ENCODE assay signal across 8 mouse cellular contexts in the genomic region with DNA sequence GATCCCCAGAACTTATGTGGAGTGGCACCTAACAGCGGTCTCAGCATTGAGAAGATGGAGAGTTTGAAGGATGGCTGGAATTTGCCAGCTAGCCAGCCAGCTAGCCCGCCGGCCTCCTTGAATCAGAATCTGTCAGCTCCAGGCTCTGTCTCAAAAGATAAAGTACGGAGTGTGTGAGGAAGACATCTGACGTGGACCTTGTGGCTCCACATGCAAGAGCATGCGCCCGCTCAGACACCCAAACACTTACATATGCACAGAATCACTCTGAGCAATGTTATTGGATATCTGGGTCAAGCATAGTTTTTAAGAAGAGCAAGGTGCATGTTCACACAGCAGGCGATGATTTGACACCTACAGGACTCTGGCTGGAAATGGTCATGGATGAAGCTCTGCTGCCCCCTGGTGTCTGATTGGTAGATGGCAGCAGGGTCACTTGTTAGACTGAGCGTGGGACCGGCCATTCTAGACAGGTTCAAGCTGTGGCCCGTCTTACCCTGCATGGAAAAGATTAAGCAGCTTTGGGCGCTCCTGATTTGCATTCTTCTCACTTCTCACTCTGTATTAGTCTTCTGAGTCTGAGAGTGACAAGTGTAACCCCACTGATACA. TPM values are rescaled to one million over a fixed set of nuclear protein-coding genes. Genes with fewer than 3 reads are reported as not detected.
DNase-seq lines count a peak whose midpoint lies in the region; ATAC-seq and TF ChIP-seq lines count a peak whose summit lies in the region.

No protein-coding gene starts in this region.

- H3K9ac ChIP-seq in hindbrain, embryonic 13.5 days = no peak overlapping the region

- no peak overlapping the region for H3K4me3 ChIP-seq in cerebellum, adult 2 months (replicated peaks; ENCODE audit: insufficient read depth, low read depth, low read length)
- H3K4me3 ChIP-seq in hindbrain, embryonic 13.5 days = no peak overlapping the region

- H3K27ac ChIP-seq in cerebellum, adult 2 months (ENCODE audit: insufficient read depth, low read length) = no peak overlapping the region
- H3K27ac ChIP-seq in hindbrain, embryonic 13.5 days = no peak overlapping the region

- peak; percentile 92 for DNase-seq in MN1 (ENCODE audit: low spot score)
- peak; percentile 85 to 95 for DNase-seq in cerebellum, adult 2 months
- peak; percentile 87 to 90 for DNase-seq in layer of hippocampus, postnatal 14 days (ENCODE audit: low spot score in 2 of 2)
- peak; percentile 75 to 88 for DNase-seq in lung, postnatal 4 days
- DNase-seq in right cerebral cortex, adult 2 months (ENCODE audit: low spot score in 2 of 2) = peak; percentile 93 to 94
- DNase-seq in urinary bladder, postnatal 10 days (ENCODE audit: low spot score) = peak; percentile 62

- no peaks in the 10 kb centered on the region; the same call in 1 of the 2 replicates for H3K4me1 ChIP-seq in cerebellum, adult 2 months (ENCODE audit: control insufficient read depth, insufficient read depth, low read length)
- peaks cover 13% of the 10 kb centered on the region; the same call in 1 of the 2 replicates for H3K4me1 ChIP-seq in hindbrain, embryonic 13.5 days (replicated peaks)

- WGBS in cerebellum, adult 2 months = 34% methylated on average over 12 of the region's 12 CpGs
- 43% methylated on average over 12 of the region's 12 CpGs for WGBS in hindbrain, embryonic 13.5 days

- TF ChIP-seq POLR2A in cerebellum, adult 2 months (IDR thresholded peaks at IDR 0.05; ENCODE audit: borderline replicate concordance, insufficient read depth, low read length) = no peak

- peak; percentile 83 for ATAC-seq in frontal cortex, adult (ENCODE audit: low TSS enrichment)
- peak; percentile 63; the same call in 1 of the 2 replicates for ATAC-seq in hindbrain, embryonic 13.5 days (ENCODE audit: low FRiP score)

- no peaks in the 10 kb centered on the region for H3K9me3 ChIP-seq in hindbrain, embryonic 13.5 days

- H3K27me3 ChIP-seq in cerebellum, adult 2 months (ENCODE audit: control insufficient read depth, insufficient read depth, low read length) = no peaks in the 10 kb centered on the region
- H3K27me3 ChIP-seq in hindbrain, embryonic 13.5 days = no peaks in the 10 kb centered on the region

- H3K36me3 ChIP-seq in hindbrain, embryonic 13.5 days = peaks cover 28% of the 10 kb centered on the region

- no peak overlapping the region for H3K4me2 ChIP-seq in hindbrain, embryonic 13.5 days

- TF ChIP-seq CTCF in cerebellum, adult 2 months (IDR thresholded peaks at IDR 0.05; ENCODE audit: borderline replicate concordance, insufficient read depth, low read depth, low read length) = peak; percentile 100

RNA-seq across cellular contexts. Expression of a gene that starts 11.0 kb away (rescaled TPM):
- 2.1 and 3.1 TPM in 2 replicates for polyA plus RNA-seq in cerebellum, adult 2 months (2012; rRNA removed)
- polyA plus RNA-seq in hindbrain, embryonic 13.5 days (2015; fragmentation: Nextera tagmentation; extraction: Ambion mirVana) = 4.5 and 6.4 TPM in 2 replicates
- total RNA-seq in layer of hippocampus, postnatal 14 days (2021) = 1 to 10 TPM; 7.8 to 8.3 TPM

RNA-seq across cellular contexts. Expression of a gene that starts 18.5 kb away (rescaled TPM):
- polyA plus RNA-seq in cerebellum, adult 2 months (2012; rRNA removed) = 104 and 107 TPM in 2 replicates
- 354 and 379 TPM in 2 replicates for polyA plus RNA-seq in hindbrain, embryonic 13.5 days (2015; fragmentation: Nextera tagmentation; extraction: Ambion mirVana)
- total RNA-seq in layer of hippocampus, postnatal 14 days (2021) = 100 to 1,000 TPM; 172 to 192 TPM

RNA-seq across cellular contexts. Expression of a gene that starts 37.9 kb away (rescaled TPM):
- polyA plus RNA-seq in cerebellum, adult 2 months (2012; rRNA removed) = 23.4 and 27.0 TPM in 2 replicates
- polyA plus RNA-seq in hindbrain, embryonic 13.5 days (2015; fragmentation: Nextera tagmentation; extraction: Ambion mirVana) = 11.1 and 11.2 TPM in 2 replicates
- 10 to 100 TPM; 73.7 to 75.4 TPM for total RNA-seq in layer of hippocampus, postnatal 14 days (2021)
